Mouse (Mus musculus): Measurements from ENCODE around the gene Slc15a2. TPM values are rescaled to one million over a fixed set of nuclear protein-coding genes. Genes with fewer than 3 reads are reported as not detected.

The Slc15a2 gene
- polyA plus RNA-seq, 1 experiment from 2014 or later = 49.4 TPM

- Histone ChIP-seq H3K9ac (ENCODE audit: low read length) (no peak overlapping the region), H3K4me1 (replicated peaks; ENCODE audit: control insufficient read depth, insufficient read depth, low read length) (no peaks in the 10 kb centered on the region), H3K4me2 (ENCODE audit: low read depth, low read length) (no peak overlapping the region), H3K9me3 (ENCODE audit: control insufficient read depth, low read length) (no peaks in the 10 kb centered on the region), H3K4me3 (ENCODE audit: low read length) (no peak overlapping the region), H3K36me3 (ENCODE audit: control insufficient read depth, insufficient read depth, low read length) (no peaks in the 10 kb centered on the region), H3K27ac (ENCODE audit: low read length) (no peak overlapping the region), H3K27me3 (ENCODE audit: control insufficient read depth, insufficient read depth, low read depth, low read length) (no peaks in the 10 kb centered on the region)
- no peak for ATAC-seq (ENCODE audit: low read depth)
- 70% methylated on average over 3 of the region's 3 CpGs for WGBS
Observed at GRCm38 (mm10) chr16:36813680-36814079, 28.9 kb upstream of the Slc15a2 start.

- WGBS = 78% methylated on average over 3 of the region's 3 CpGs
- ATAC-seq (ENCODE audit: low read depth) = no peak
- Histone ChIP-seq H3K27ac (ENCODE audit: low read length) (no peak overlapping the region), H3K4me1 (replicated peaks; ENCODE audit: control insufficient read depth, insufficient read depth, low read length) (no peaks in the 10 kb centered on the region), H3K9me3 (ENCODE audit: control insufficient read depth, low read length) (no peaks in the 10 kb centered on the region), H3K4me3 (ENCODE audit: low read length) (no peak overlapping the region), H3K4me2 (ENCODE audit: low read depth, low read length) (no peak overlapping the region), H3K9ac (ENCODE audit: low read length) (no peak overlapping the region), H3K36me3 (ENCODE audit: control insufficient read depth, insufficient read depth, low read length) (no peaks in the 10 kb centered on the region), H3K27me3 (ENCODE audit: control insufficient read depth, insufficient read depth, low read depth, low read length) (no peaks in the 10 kb centered on the region)
Observed at GRCm38 (mm10) chr16:36808616-36809015, 23.9 kb upstream of the Slc15a2 start.

- Histone ChIP-seq H3K4me2 (ENCODE audit: low read depth, low read length) (no peak overlapping the region), H3K27ac (ENCODE audit: low read length) (no peak overlapping the region), H3K4me3 (ENCODE audit: low read length) (no peak overlapping the region), H3K9ac (ENCODE audit: low read length) (no peak overlapping the region), H3K9me3 (ENCODE audit: control insufficient read depth, low read length) (peaks cover 3% of the 10 kb centered on the region; the same call in 1 of the 2 replicates), H3K27me3 (ENCODE audit: control insufficient read depth, insufficient read depth, low read depth, low read length) (no peaks in the 10 kb centered on the region), H3K4me1 (replicated peaks; ENCODE audit: control insufficient read depth, insufficient read depth, low read length) (no peaks in the 10 kb centered on the region), H3K36me3 (ENCODE audit: control insufficient read depth, insufficient read depth, low read length) (no peaks in the 10 kb centered on the region)
- 87% methylated on average over 3 of the region's 3 CpGs for WGBS
- no peak for ATAC-seq (ENCODE audit: low read depth)
Observed at GRCm38 (mm10) chr16:36802361-36802760, 17.6 kb upstream of the Slc15a2 start.

GRCm38 (mm10) chr16:36798334-36798733 is 13.6 kb upstream of the Slc15a2 start:
- Histone ChIP-seq H3K4me1 (replicated peaks; ENCODE audit: control insufficient read depth, insufficient read depth, low read length) (no peaks in the 10 kb centered on the region), H3K4me2 (ENCODE audit: low read depth, low read length) (no peak overlapping the region), H3K27me3 (ENCODE audit: control insufficient read depth, insufficient read depth, low read depth, low read length) (no peaks in the 10 kb centered on the region), H3K27ac (ENCODE audit: low read length) (no peak overlapping the region), H3K9ac (ENCODE audit: low read length) (no peak overlapping the region), H3K9me3 (ENCODE audit: control insufficient read depth, low read length) (peaks cover 3% of the 10 kb centered on the region; the same call in 1 of the 2 replicates), H3K4me3 (ENCODE audit: low read length) (no peak overlapping the region), H3K36me3 (ENCODE audit: control insufficient read depth, insufficient read depth, low read length) (no peaks in the 10 kb centered on the region)
- no peak for ATAC-seq (ENCODE audit: low read depth)
- 83% methylated on average over 2 of the region's 2 CpGs for WGBS

GRCm38 (mm10) chr16:36794976-36795375 is 10.2 kb upstream of the Slc15a2 start:
- Histone ChIP-seq H3K9ac (ENCODE audit: low read length) (no peak overlapping the region), H3K4me2 (ENCODE audit: low read depth, low read length) (no peak overlapping the region), H3K27me3 (ENCODE audit: control insufficient read depth, insufficient read depth, low read depth, low read length) (no peaks in the 10 kb centered on the region), H3K4me3 (ENCODE audit: low read length) (no peak overlapping the region), H3K27ac (ENCODE audit: low read length) (no peak overlapping the region), H3K36me3 (ENCODE audit: control insufficient read depth, insufficient read depth, low read length) (no peaks in the 10 kb centered on the region), H3K9me3 (ENCODE audit: control insufficient read depth, low read length) (no peaks in the 10 kb centered on the region), H3K4me1 (replicated peaks; ENCODE audit: control insufficient read depth, insufficient read depth, low read length) (no peaks in the 10 kb centered on the region)
- WGBS = 80% methylated on average over 2 of the region's 2 CpGs
- ATAC-seq (ENCODE audit: low read depth) = no peak

GRCm38 (mm10) chr16:36790166-36790565 is 5.4 kb upstream of the Slc15a2 start:
- WGBS = 83% methylated on average over 4 of the region's 4 CpGs
- H3K4me2 ChIP-seq (ENCODE audit: low read depth, low read length) = no peak overlapping the region
- H3K4me1 ChIP-seq (replicated peaks; ENCODE audit: control insufficient read depth, insufficient read depth, low read length) = no peaks in the 10 kb centered on the region
- H3K36me3 ChIP-seq (ENCODE audit: control insufficient read depth, insufficient read depth, low read length) = no peaks in the 10 kb centered on the region
- ATAC-seq (ENCODE audit: low read depth) = no peak
- no peaks in the 10 kb centered on the region for H3K9me3 ChIP-seq (ENCODE audit: control insufficient read depth, low read length)
- H3K27me3 ChIP-seq (ENCODE audit: control insufficient read depth, insufficient read depth, low read depth, low read length) = no peaks in the 10 kb centered on the region
- H3K27ac ChIP-seq (ENCODE audit: low read length) = no peak overlapping the region
- H3K9ac ChIP-seq (ENCODE audit: low read length) = no peak overlapping the region
- H3K4me3 ChIP-seq (ENCODE audit: low read length) = no peak overlapping the region

GRCm38 (mm10) chr16:36786466-36786865 is 1.7 kb upstream of the Slc15a2 start:
- 75% methylated on average over 7 of the region's 7 CpGs for WGBS
- Histone ChIP-seq H3K4me2 (ENCODE audit: low read depth, low read length) (no peak overlapping the region), H3K4me1 (replicated peaks; ENCODE audit: control insufficient read depth, insufficient read depth, low read length) (no peaks in the 10 kb centered on the region; the same call in 1 of the 2 replicates), H3K9me3 (ENCODE audit: control insufficient read depth, low read length) (no peaks in the 10 kb centered on the region), H3K9ac (ENCODE audit: low read length) (no peak overlapping the region), H3K27me3 (ENCODE audit: control insufficient read depth, insufficient read depth, low read depth, low read length) (no peaks in the 10 kb centered on the region), H3K27ac (ENCODE audit: low read length) (no peak overlapping the region), H3K36me3 (ENCODE audit: control insufficient read depth, insufficient read depth, low read length) (no peaks in the 10 kb centered on the region), H3K4me3 (ENCODE audit: low read length) (no peak overlapping the region)
- ATAC-seq (ENCODE audit: low read depth) = no peak

- Histone ChIP-seq H3K9me3 (ENCODE audit: control insufficient read depth, low read length) (no peaks in the 10 kb centered on the region), H3K4me2 (ENCODE audit: low read depth, low read length) (peak overlapping the region; percentile 38), H3K27ac (ENCODE audit: low read length) (peak overlapping the region; percentile 84), H3K9ac (ENCODE audit: low read length) (peak overlapping the region; percentile 59), H3K4me1 (replicated peaks; ENCODE audit: control insufficient read depth, insufficient read depth, low read length) (no peaks in the 10 kb centered on the region; the same call in 1 of the 2 replicates), H3K4me3 (ENCODE audit: low read length) (peak overlapping the region; percentile 54), H3K27me3 (ENCODE audit: control insufficient read depth, insufficient read depth, low read depth, low read length) (no peaks in the 10 kb centered on the region), H3K36me3 (ENCODE audit: control insufficient read depth, insufficient read depth, low read length) (no peaks in the 10 kb centered on the region)
- no peak for ATAC-seq (ENCODE audit: low read depth)
- WGBS = 53% methylated on average over 2 of the region's 2 CpGs
Observed at GRCm38 (mm10) chr16:36784146-36784545, 616 bp downstream of the Slc15a2 start.

- no peak for ATAC-seq (ENCODE audit: low read depth)
- Histone ChIP-seq H3K9me3 (ENCODE audit: control insufficient read depth, low read length) (no peaks in the 10 kb centered on the region), H3K27me3 (ENCODE audit: control insufficient read depth, insufficient read depth, low read depth, low read length) (no peaks in the 10 kb centered on the region), H3K4me2 (ENCODE audit: low read depth, low read length) (no peak overlapping the region), H3K4me1 (replicated peaks; ENCODE audit: control insufficient read depth, insufficient read depth, low read length) (peaks cover 4% of the 10 kb centered on the region), H3K36me3 (ENCODE audit: control insufficient read depth, insufficient read depth, low read length) (no peaks in the 10 kb centered on the region), H3K9ac (ENCODE audit: low read length) (no peak overlapping the region), H3K4me3 (ENCODE audit: low read length) (no peak overlapping the region), H3K27ac (ENCODE audit: low read length) (no peak overlapping the region)
- 69% methylated on average over 6 of the region's 6 CpGs for WGBS
Observed at GRCm38 (mm10) chr16:36775658-36776057, 9.1 kb downstream of the Slc15a2 start.

- ATAC-seq (ENCODE audit: low read depth) = peak; percentile 70; the same call in 1 of the 2 replicates
- Histone ChIP-seq H3K27ac (ENCODE audit: low read length) (peak overlapping the region; percentile 65), H3K36me3 (ENCODE audit: control insufficient read depth, insufficient read depth, low read length) (no peaks in the 10 kb centered on the region), H3K4me3 (ENCODE audit: low read length) (no peak overlapping the region), H3K9me3 (ENCODE audit: control insufficient read depth, low read length) (no peaks in the 10 kb centered on the region), H3K4me2 (ENCODE audit: low read depth, low read length) (no peak overlapping the region), H3K9ac (ENCODE audit: low read length) (no peak overlapping the region), H3K27me3 (ENCODE audit: control insufficient read depth, insufficient read depth, low read depth, low read length) (no peaks in the 10 kb centered on the region), H3K4me1 (replicated peaks; ENCODE audit: control insufficient read depth, insufficient read depth, low read length) (peaks cover 4% of the 10 kb centered on the region)
- 63% methylated on average over 5 of the region's 5 CpGs for whole genome bisulfite sequencing
Observed at GRCm38 (mm10) chr16:36772996-36773395, 11.8 kb downstream of the Slc15a2 start.

All from lung, embryonic 16.5 days (tissue).